Mouse (Mus musculus) lung, postnatal 36 days (tissue): ENCODE measurements at regions not wholly inside any gene's neighbourhood (a gene's known extent, or its start where the extent isn't known, plus 50 kb on each side); places are given as distances from the start of the nearest gene placed in this dataset.
A peak's percentile ranks its signal among the peaks of the same experiment; 100 is the strongest.
"Not testable (repeated sequence)": the region's sequence is repeated elsewhere in the genome, so short reads cannot be mapped to it uniquely, and the experiment has no call there.

Source experiments
- DNase-seq: peaks from one replicate; pipeline ENCODE4 v3.0.0; 2022; ENCODE audit warnings: mixed read lengths

GRCm38 (mm10) chr15:96818435-96818834, 118.9 kb upstream of the Slc38a2 start:
- no peak for DNase-seq

GRCm38 (mm10) chr15:96817626-96818025, 118.1 kb upstream of the Slc38a2 start:
- no peak for DNase-seq

GRCm38 (mm10) chr15:96816997-96817570, 117.6 kb upstream of the Slc38a2 start:
- no peak for DNase-seq

- no peak for DNase-seq
Observed at GRCm38 (mm10) chr15:96813472-96813871, 113.9 kb upstream of the Slc38a2 start.

- DNase-seq: no peak
Observed at GRCm38 (mm10) chr15:96802729-96803053, 103.2 kb upstream of the Slc38a2 start.

- DNase-seq: peak; percentile 82
Observed at GRCm38 (mm10) chr15:96802034-96802728, 102.7 kb upstream of the Slc38a2 start.

GRCm38 (mm10) chr15:96799228-96799627, 99.7 kb upstream of the Slc38a2 start:
- DNase-seq: no peak

- DNase-seq: peak; percentile 36
Observed at GRCm38 (mm10) chr15:96797615-96798270, 98.2 kb upstream of the Slc38a2 start.

GRCm38 (mm10) chr15:96794177-96794719, 94.7 kb upstream of the Slc38a2 start:
- DNase-seq: no peak

GRCm38 (mm10) chr15:96793251-96793650, 93.7 kb upstream of the Slc38a2 start:
- no peak for DNase-seq

GRCm38 (mm10) chr15:96791306-96791705, 91.8 kb upstream of the Slc38a2 start:
- DNase-seq: no peak

GRCm38 (mm10) chr15:96787921-96788320, 88.4 kb upstream of the Slc38a2 start:
- DNase-seq: not testable (repeated sequence)

GRCm38 (mm10) chr15:96784578-96784977, 85.0 kb upstream of the Slc38a2 start:
- DNase-seq: no peak

GRCm38 (mm10) chr15:96781560-96781959, 82.0 kb upstream of the Slc38a2 start:
- DNase-seq: no peak

GRCm38 (mm10) chr15:96780606-96781005, 81.1 kb upstream of the Slc38a2 start:
- no peak for DNase-seq

GRCm38 (mm10) chr15:96779358-96779757, 79.8 kb upstream of the Slc38a2 start:
- peak; percentile 49 for DNase-seq

- DNase-seq: no peak
Observed at GRCm38 (mm10) chr15:96778321-96778926, 78.9 kb upstream of the Slc38a2 start.

- DNase-seq: no peak
Observed at GRCm38 (mm10) chr15:96776476-96777075, 77.0 kb upstream of the Slc38a2 start.

GRCm38 (mm10) chr15:96775129-96775528, 75.6 kb upstream of the Slc38a2 start:
- no peak for DNase-seq

GRCm38 (mm10) chr15:96774664-96775063, 75.1 kb upstream of the Slc38a2 start:
- no peak for DNase-seq

- no peak for DNase-seq
Observed at GRCm38 (mm10) chr15:96773656-96774055, 74.1 kb upstream of the Slc38a2 start.

- no peak for DNase-seq
Observed at GRCm38 (mm10) chr15:96772701-96773100, 73.2 kb upstream of the Slc38a2 start.

- DNase-seq: no peak
Observed at GRCm38 (mm10) chr15:96770786-96771185, 71.3 kb upstream of the Slc38a2 start.
